In genomic region chr6:56902606-56903520, GRCm38 (mm10) we compare ENCODE assay signal across 13 mouse cellular contexts. TPM values are rescaled to one million over a fixed set of nuclear protein-coding genes. Genes with fewer than 3 reads are reported as not detected.
DNase-seq lines count a peak whose midpoint lies in the region; ATAC-seq lines count a peak whose summit lies in the region.
"Had no signal": no experiment of that assay in that cellular context is flagged by ENCODE, and none has a peak within 500 bp of the region (broad histone marks: within the 10 kb centered on the region; RNA-seq: fewer than 3 reads in every experiment).

No protein-coding gene starts in this region.

- 48% methylated on average over 7 of the region's 7 CpGs for WGBS in heart, embryonic 13.5 days
- WGBS in hindbrain, embryonic 13.5 days, result 83% methylated on average over 7 of the region's 7 CpGs
- WGBS in midbrain, embryonic 14.5 days, result 85% methylated on average over 7 of the region's 7 CpGs

- no peak overlapping the region for H3K9ac ChIP-seq in heart, embryonic 13.5 days
- no peak overlapping the region for H3K9ac ChIP-seq in hindbrain, embryonic 13.5 days
- no peak overlapping the region for H3K9ac ChIP-seq in midbrain, embryonic 14.5 days (replicated peaks; ENCODE audit: low read length)
- H3K9ac ChIP-seq: embryonic facial prominence, embryonic 13.5 days had no signal

- no peaks in the 10 kb centered on the region for H3K36me3 ChIP-seq in heart, embryonic 13.5 days
- no peaks in the 10 kb centered on the region for H3K36me3 ChIP-seq in hindbrain, embryonic 13.5 days
- H3K36me3 ChIP-seq in midbrain, embryonic 14.5 days (ENCODE audit: control insufficient read depth, insufficient read depth, low read length), result no peaks in the 10 kb centered on the region
- H3K36me3 ChIP-seq: embryonic facial prominence, embryonic 13.5 days; limb, embryonic 10.5 days had no signal

- H3K4me3 ChIP-seq in heart, embryonic 13.5 days, result peak overlapping the region; percentile 13; the same call in 1 of the 2 replicates
- H3K4me3 ChIP-seq in brown adipose tissue, adult 24 weeks (ENCODE audit: insufficient read depth, low read depth, low read length), result 0 out of 2 replicates have a peak overlapping the region, but pooled peaks have one; percentile 1
- H3K4me3 ChIP-seq in hindbrain, embryonic 13.5 days, result no peak overlapping the region
- H3K4me3 ChIP-seq in midbrain, embryonic 14.5 days (replicated peaks; ENCODE audit: low read depth, low read length), result no peak overlapping the region
- H3K4me3 ChIP-seq: embryonic facial prominence, embryonic 13.5 days; limb, embryonic 10.5 days; myocyte had no signal

- no peaks in the 10 kb centered on the region for H3K27me3 ChIP-seq in heart, embryonic 13.5 days (replicated peaks)
- no peaks in the 10 kb centered on the region for H3K27me3 ChIP-seq in hindbrain, embryonic 13.5 days
- H3K27me3 ChIP-seq in midbrain, embryonic 14.5 days (ENCODE audit: control insufficient read depth, insufficient read depth, low read length), result no peaks in the 10 kb centered on the region
- H3K27me3 ChIP-seq: embryonic facial prominence, embryonic 13.5 days had no signal

- DNase-seq in heart, adult 9 months (ENCODE audit: low spot score in 2 of 2), result no peak
- no peak for DNase-seq in midbrain, embryonic 14.5 days
- no peak for DNase-seq in adrenal gland, postnatal 14 days
- DNase-seq in gastrocnemius, postnatal 25 days, result no peak
- no peak for DNase-seq in embryo, embryonic 9.5 days (ENCODE audit: extremely low spot score)
- DNase-seq: adrenal gland, postnatal 25 days had no signal

- peak overlapping the region; percentile 78 for H3K27ac ChIP-seq in heart, embryonic 13.5 days (replicated peaks)
- no peak overlapping the region for H3K27ac ChIP-seq in brown adipose tissue, adult 24 weeks (replicated peaks; ENCODE audit: low read depth, low read length)
- H3K27ac ChIP-seq in hindbrain, embryonic 13.5 days, result no peak overlapping the region
- H3K27ac ChIP-seq in midbrain, embryonic 14.5 days (replicated peaks; ENCODE audit: low read depth, low read length), result no peak overlapping the region
- H3K27ac ChIP-seq: embryonic facial prominence, embryonic 13.5 days; limb, embryonic 10.5 days had no signal

- peaks cover 76% of the 10 kb centered on the region for H3K4me1 ChIP-seq in heart, embryonic 13.5 days
- H3K4me1 ChIP-seq in brown adipose tissue, adult 24 weeks (ENCODE audit: control insufficient read depth, insufficient read depth, insufficient read length, low read length), result no peaks in the 10 kb centered on the region
- peaks cover 34% of the 10 kb centered on the region for H3K4me1 ChIP-seq in hindbrain, embryonic 13.5 days (replicated peaks)
- peaks cover 10% of the 10 kb centered on the region; the same call in 1 of the 2 replicates for H3K4me1 ChIP-seq in midbrain, embryonic 14.5 days (ENCODE audit: control insufficient read depth, insufficient read depth, low read length)

- peak; percentile 40; the same call in 1 of the 2 replicates for ATAC-seq in heart, embryonic 13.5 days (ENCODE audit: extremely low read depth, insufficient number of reproducible peaks, low FRiP score, low TSS enrichment)
- peak; percentile 34; the same call in 1 of the 2 replicates for ATAC-seq in hindbrain, embryonic 13.5 days (ENCODE audit: low FRiP score)
- ATAC-seq in midbrain, embryonic 14.5 days (ENCODE audit: low FRiP score, low TSS enrichment), result peak; percentile 29; the same call in 1 of the 2 replicates

- no peaks in the 10 kb centered on the region for H3K9me3 ChIP-seq in heart, embryonic 13.5 days
- H3K9me3 ChIP-seq in hindbrain, embryonic 13.5 days, result no peaks in the 10 kb centered on the region
- no peaks in the 10 kb centered on the region for H3K9me3 ChIP-seq in midbrain, embryonic 14.5 days (ENCODE audit: control insufficient read depth, low read length)
- H3K9me3 ChIP-seq: embryonic facial prominence, embryonic 13.5 days; limb, embryonic 10.5 days had no signal

- peak overlapping the region; percentile 70 for H3K4me2 ChIP-seq in heart, embryonic 13.5 days
- H3K4me2 ChIP-seq in hindbrain, embryonic 13.5 days, result no peak overlapping the region
- no peak overlapping the region for H3K4me2 ChIP-seq in midbrain, embryonic 14.5 days (ENCODE audit: low read length)

RNA-seq across cellular contexts. Expression of gene Nt5c3, which starts 20.9 kb away (rescaled TPM):
- polyA plus RNA-seq in heart, embryonic 13.5 days (2015; fragmentation: Nextera tagmentation; extraction: Ambion mirVana), result 65.9 and 68.6 TPM in 2 replicates
- 18.6 and 28.2 TPM in 2 replicates for polyA plus RNA-seq in brown adipose tissue, adult 24 weeks (2012; ENCODE audit: insufficient read depth, insufficient read length, missing spikeins)
- 147 and 153 TPM in 2 replicates for polyA plus RNA-seq in hindbrain, embryonic 13.5 days (2015; fragmentation: Nextera tagmentation; extraction: Ambion mirVana)
- 198 and 204 TPM in 2 replicates for polyA plus RNA-seq in midbrain, embryonic 14.5 days (2014; fragmentation: Nextera tagmentation; extraction: Ambion mirVana)
- total RNA-seq in adrenal gland, postnatal 14 days (2021), result 24.9 and 25.9 TPM in 2 replicates
- total RNA-seq in gastrocnemius, postnatal 25 days (2021), result 10 to 100 TPM; 48.6 to 69.3 TPM

RNA-seq across cellular contexts. Expression of gene Vmn1r4, which starts 21.0 kb away (rescaled TPM):
- polyA plus RNA-seq in heart, embryonic 13.5 days (2015; fragmentation: Nextera tagmentation; extraction: Ambion mirVana), result 0.06 and 0.09 TPM in 2 replicates
- 0.52 and 0.75 TPM in 2 replicates for polyA plus RNA-seq in brown adipose tissue, adult 24 weeks (2012; ENCODE audit: insufficient read depth, insufficient read length, missing spikeins)
- polyA plus RNA-seq in hindbrain, embryonic 13.5 days (2015; fragmentation: Nextera tagmentation; extraction: Ambion mirVana), result 0.44 and 0.65 TPM in 2 replicates
- 0.46 and 0.93 TPM in 2 replicates for polyA plus RNA-seq in midbrain, embryonic 14.5 days (2014; fragmentation: Nextera tagmentation; extraction: Ambion mirVana)
- 0.26 and 0.41 TPM in 2 replicates for total RNA-seq in adrenal gland, postnatal 14 days (2021)
- under 1 TPM in 1 of 2 experiments, not detected in 1; 0.21 TPM for total RNA-seq in gastrocnemius, postnatal 25 days (2021)
- polyA plus RNA-seq: small intestine, adult 2 months had no signal

Comparison
In these comparisons a context has a peak if more than half of its experiments do, and no peak if none do; other contexts are left out.
1. H3K4me3 ChIP-seq: peak in heart, embryonic 13.5 days (single experiment) and brown adipose tissue, adult 24 weeks (single experiment); none in hindbrain, embryonic 13.5 days (single experiment) and midbrain, embryonic 14.5 days (single experiment).
2. Peak in every context shown above with its lines, with median percentiles within 50 percentile points of each other: ATAC-seq.